Mouse (Mus musculus) limb, embryonic 15.5 days (tissue): ENCODE measurements at regions not wholly inside any gene's neighbourhood (a gene's known extent, or its start where the extent isn't known, plus 50 kb on each side); places are given as distances from the start of the nearest gene placed in this dataset.

ENCODE experiments used
- ATAC-seq: fragments of 200-750 bp; cut with Nextera tagmentation; 2 replicates; pipeline ENCODE4 v1.8.0; 2017; ENCODE audit warnings: low read depth, moderate TSS enrichment; ENCODE audit not compliant: insufficient number of reproducible peaks, low FRiP score, low TSS enrichment
- H3K27ac ChIP-seq: fragments of 300-500 bp; sonication (generic); 2 replicates; pipeline ENCODE4 v1.5.1; 2015; ENCODE audit warnings: moderate library complexity, mild to moderate bottlenecking, inconsistent platforms
- H3K27me3 ChIP-seq: fragments of 300-500 bp; sonication (generic); 2 replicates; pipeline ENCODE4 v1.6.1; 2015; ENCODE audit warnings: inconsistent platforms
- H3K36me3 ChIP-seq: fragments of 300-500 bp; sonication (generic); 2 replicates; pipeline ENCODE4 v1.6.1; 2015; ENCODE audit warnings: inconsistent platforms
- H3K4me1 ChIP-seq: fragments of 300-500 bp; sonication (generic); 2 replicates; pipeline ENCODE4 v1.6.1; 2015; ENCODE audit warnings: inconsistent platforms
- H3K4me2 ChIP-seq: fragments of 300-500 bp; sonication (generic); 2 replicates; pipeline ENCODE4 v1.6.1; 2015; ENCODE audit warnings: mild to moderate bottlenecking, inconsistent platforms
- H3K4me3 ChIP-seq: fragments of 300-500 bp; sonication (generic); 2 replicates; pipeline ENCODE4 v1.5.1; 2015; ENCODE audit warnings: mild to moderate bottlenecking, inconsistent platforms
- H3K9ac ChIP-seq: fragments of 300-500 bp; sonication (generic); 2 replicates; pipeline ENCODE4 v1.6.1; 2015; ENCODE audit warnings: inconsistent platforms
- H3K9me3 ChIP-seq: fragments of 300-500 bp; sonication (generic); 2 replicates; pipeline ENCODE4 v1.6.1; 2016; ENCODE audit warnings: inconsistent platforms
- WGBS: fragments of 180-500 bp; shearing (Covaris S2); methylation state at CpG from one replicate; pipeline ENCODE4 v1.1.7; 2015; 5-methylcytosine and 5-hydroxymethylcytosine counted together

DNA sequence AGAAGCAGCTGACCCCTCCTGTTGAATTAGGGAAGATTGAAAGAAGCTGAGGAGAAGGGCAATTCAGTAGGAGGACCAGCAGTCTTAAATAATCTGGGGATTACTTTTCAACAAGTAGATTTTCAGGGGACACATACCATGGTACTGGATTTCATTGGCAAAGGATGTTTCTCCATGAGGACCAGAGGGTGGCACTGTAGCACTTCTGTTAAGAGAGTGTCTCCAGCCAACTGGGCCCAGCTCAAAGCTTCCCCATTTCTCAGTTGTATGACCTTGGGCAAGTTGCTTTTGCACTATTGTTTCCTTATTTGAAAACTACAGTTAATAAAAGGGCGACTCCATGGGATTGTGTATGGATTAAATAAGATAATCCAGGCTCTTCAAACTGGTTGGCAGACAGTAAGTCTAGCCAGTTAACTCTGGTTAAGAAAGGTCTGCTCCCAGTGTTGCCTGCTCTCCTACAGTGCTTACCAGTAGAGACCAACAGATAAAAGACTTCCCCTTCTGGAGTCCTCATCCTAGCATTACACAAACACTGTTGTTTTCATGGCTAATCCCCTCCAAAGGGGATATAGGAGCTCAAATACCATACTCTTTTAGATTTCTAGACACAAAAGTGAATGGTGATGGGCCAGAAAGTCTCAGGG is 259.9 kb downstream of the Stim2 start:
- no peak for ATAC-seq
- Histone ChIP-seq H3K4me3 (no peak overlapping the region), H3K9ac (no peak overlapping the region), H3K27me3 (no peaks in the 10 kb centered on the region), H3K36me3 (no peaks in the 10 kb centered on the region), H3K27ac (no peak overlapping the region), H3K4me1 (no peaks in the 10 kb centered on the region), H3K4me2 (no peak overlapping the region), H3K9me3 (no peaks in the 10 kb centered on the region)
- 18% methylated on average over 1 of the region's 1 CpGs for WGBS

DNA sequence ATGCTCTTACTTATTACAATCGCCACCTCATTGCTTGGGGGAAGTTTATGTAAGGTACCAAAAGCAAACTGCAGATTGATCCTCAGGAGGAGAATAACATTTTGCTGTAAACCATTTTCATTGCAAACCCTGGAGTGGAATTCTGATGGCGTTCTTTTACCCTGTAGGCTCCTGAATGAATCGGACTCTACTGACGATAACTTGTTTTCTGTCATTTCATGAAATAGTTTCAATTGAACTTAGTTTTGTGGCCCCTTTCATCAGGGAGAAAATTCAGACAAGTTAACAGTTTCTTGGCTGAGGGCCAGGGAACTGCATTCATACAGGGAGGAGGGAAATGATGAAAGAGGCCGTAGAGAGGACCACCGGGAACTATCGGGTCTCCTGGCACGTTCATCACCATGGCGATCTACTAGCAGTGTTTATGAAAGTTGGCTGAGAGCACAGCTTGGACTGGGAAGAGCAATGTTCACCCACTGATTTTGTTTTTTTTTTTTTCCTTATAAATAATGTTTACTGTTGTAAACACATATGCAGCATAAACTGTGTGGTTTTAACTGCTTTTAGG is 266.7 kb downstream of the Stim2 start:
- 0 out of 2 replicates have a peak overlapping the region, but pooled peaks have one; percentile 3 for H3K4me2 ChIP-seq

DNA sequence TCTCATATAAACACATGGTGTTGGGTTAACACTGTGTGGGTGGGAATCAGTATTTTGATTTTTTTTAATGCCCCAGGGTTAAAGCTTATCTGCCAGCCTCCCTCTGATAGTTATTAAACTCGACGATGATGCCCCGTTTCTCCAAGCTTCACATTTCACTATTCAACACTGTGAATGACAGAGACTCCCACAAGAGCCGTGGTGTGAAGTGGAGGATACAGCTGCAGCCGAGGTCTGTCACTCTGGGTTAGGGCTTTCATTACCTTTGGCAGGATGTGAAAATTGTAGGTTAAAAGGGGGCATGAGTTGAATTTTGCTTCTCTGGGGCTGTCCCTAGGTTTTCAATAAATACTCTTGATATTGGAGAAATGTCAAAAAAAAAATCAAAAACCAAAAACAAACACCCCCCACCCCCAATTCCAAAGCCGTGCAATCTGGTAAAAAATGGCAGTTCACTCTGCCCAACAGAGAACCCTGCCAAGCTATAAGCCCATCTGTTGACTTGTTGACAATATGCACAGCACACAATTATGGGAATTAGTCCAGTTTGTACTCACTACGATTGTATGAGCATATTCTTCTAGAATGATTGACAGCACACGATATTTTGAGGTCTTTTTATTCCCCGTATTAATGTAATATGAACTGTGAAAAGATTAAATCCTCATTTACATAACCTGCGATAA is 269.7 kb downstream of the Stim2 start:
- H3K4me3 ChIP-seq: no peak overlapping the region
- H3K4me1 ChIP-seq: no peaks in the 10 kb centered on the region
- H3K27me3 ChIP-seq: no peaks in the 10 kb centered on the region
- no peak overlapping the region for H3K27ac ChIP-seq
- H3K36me3 ChIP-seq: no peaks in the 10 kb centered on the region
- no peaks in the 10 kb centered on the region for H3K9me3 ChIP-seq
- H3K4me2 ChIP-seq: no peak overlapping the region
- 68% methylated on average over 10 of the region's 10 CpGs for WGBS
- H3K9ac ChIP-seq: no peak overlapping the region
- no peak for ATAC-seq

More for the DNA sequence above, 266.7 kb downstream of the Stim2 start:
- no peaks in the 10 kb centered on the region for H3K4me1 ChIP-seq
- no peak overlapping the region for H3K9ac ChIP-seq
- WGBS: 14% methylated on average over 9 of the region's 9 CpGs
- no peak overlapping the region for H3K4me3 ChIP-seq
- no peak for ATAC-seq
- no peaks in the 10 kb centered on the region for H3K27me3 ChIP-seq
- no peaks in the 10 kb centered on the region for H3K9me3 ChIP-seq
- no peak overlapping the region for H3K27ac ChIP-seq
- H3K36me3 ChIP-seq: no peaks in the 10 kb centered on the region

DNA sequence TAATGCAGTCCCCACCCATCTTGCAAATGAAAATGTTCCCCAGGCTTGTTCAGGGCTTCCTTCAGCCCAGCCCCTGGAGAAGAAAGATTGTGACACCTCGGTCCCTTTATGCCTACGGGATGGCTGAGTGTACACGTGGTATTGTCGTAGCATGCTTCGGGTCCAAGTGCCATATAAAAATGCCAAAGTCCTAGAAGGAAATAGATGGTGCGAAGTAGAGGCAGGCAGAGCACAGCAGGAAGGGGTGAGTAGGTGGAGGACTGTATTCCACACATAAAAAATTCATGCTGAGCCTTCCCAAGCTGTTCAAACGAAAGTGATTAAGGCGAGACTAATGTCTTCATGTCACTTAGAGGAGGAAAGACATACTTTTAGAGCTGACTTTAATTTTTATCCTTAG is 281.1 kb downstream of the Stim2 start:
- H3K27me3 ChIP-seq: no peaks in the 10 kb centered on the region
- H3K4me1 ChIP-seq: no peaks in the 10 kb centered on the region
- no peaks in the 10 kb centered on the region for H3K9me3 ChIP-seq
- H3K9ac ChIP-seq: no peak overlapping the region
- H3K36me3 ChIP-seq: no peaks in the 10 kb centered on the region
- 23% methylated on average over 8 of the region's 8 CpGs for WGBS
- no peak overlapping the region for H3K27ac ChIP-seq
- H3K4me2 ChIP-seq: no peak overlapping the region
- no peak overlapping the region for H3K4me3 ChIP-seq
- no peak for ATAC-seq

DNA sequence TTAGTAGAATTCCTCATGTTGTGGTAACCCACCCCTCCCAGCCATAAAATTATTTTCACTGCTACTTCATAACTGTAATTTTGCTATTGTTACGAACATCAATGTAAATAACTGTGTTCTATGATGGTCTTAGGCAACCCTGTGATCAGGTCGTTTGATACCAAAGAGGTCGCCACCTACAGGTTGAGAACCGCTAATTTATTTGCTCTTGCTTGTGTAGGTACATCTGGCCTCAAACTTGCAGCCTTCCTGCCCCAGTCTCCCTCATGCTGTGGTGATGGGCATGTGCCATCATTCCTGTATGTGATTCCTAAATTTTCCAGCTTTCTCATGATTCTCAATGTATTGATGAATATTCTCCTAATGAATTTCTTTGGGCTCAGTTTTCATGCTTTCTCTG is 282.4 kb downstream of the Stim2 start:
- H3K4me2 ChIP-seq: no peak overlapping the region
- H3K27me3 ChIP-seq: no peaks in the 10 kb centered on the region
- H3K9ac ChIP-seq: no peak overlapping the region
- no peak overlapping the region for H3K27ac ChIP-seq
- 41% methylated on average over 4 of the region's 4 CpGs for WGBS
- no peaks in the 10 kb centered on the region for H3K36me3 ChIP-seq
- H3K9me3 ChIP-seq: no peaks in the 10 kb centered on the region
- no peak for ATAC-seq
- H3K4me1 ChIP-seq: no peaks in the 10 kb centered on the region
- no peak overlapping the region for H3K4me3 ChIP-seq

DNA sequence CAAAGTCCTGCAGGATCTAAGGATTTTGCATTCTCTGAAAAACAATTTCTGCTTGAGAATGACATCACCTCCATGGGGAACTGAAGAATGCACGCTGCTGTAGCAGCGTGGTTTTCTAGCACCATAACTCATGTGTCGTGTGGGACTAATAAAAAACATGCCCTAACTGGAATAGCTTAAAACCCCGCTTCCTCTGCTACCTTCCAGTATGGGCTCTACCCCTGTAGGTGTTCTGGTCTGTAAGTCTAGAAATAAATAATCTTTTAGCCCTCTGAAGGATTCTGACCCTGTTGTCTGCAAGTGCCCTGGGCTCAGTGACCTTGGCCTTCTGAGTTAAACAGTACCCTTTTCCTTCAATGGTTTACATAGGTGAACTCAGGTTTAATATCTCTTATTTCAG is 282.8 kb downstream of the Stim2 start:
- ATAC-seq: no peak
- WGBS: 10% methylated on average over 4 of the region's 4 CpGs
- Histone ChIP-seq H3K4me2 (no peak overlapping the region), H3K9me3 (no peaks in the 10 kb centered on the region), H3K4me3 (no peak overlapping the region), H3K9ac (no peak overlapping the region), H3K4me1 (no peaks in the 10 kb centered on the region), H3K27ac (no peak overlapping the region), H3K27me3 (no peaks in the 10 kb centered on the region), H3K36me3 (no peaks in the 10 kb centered on the region)

DNA sequence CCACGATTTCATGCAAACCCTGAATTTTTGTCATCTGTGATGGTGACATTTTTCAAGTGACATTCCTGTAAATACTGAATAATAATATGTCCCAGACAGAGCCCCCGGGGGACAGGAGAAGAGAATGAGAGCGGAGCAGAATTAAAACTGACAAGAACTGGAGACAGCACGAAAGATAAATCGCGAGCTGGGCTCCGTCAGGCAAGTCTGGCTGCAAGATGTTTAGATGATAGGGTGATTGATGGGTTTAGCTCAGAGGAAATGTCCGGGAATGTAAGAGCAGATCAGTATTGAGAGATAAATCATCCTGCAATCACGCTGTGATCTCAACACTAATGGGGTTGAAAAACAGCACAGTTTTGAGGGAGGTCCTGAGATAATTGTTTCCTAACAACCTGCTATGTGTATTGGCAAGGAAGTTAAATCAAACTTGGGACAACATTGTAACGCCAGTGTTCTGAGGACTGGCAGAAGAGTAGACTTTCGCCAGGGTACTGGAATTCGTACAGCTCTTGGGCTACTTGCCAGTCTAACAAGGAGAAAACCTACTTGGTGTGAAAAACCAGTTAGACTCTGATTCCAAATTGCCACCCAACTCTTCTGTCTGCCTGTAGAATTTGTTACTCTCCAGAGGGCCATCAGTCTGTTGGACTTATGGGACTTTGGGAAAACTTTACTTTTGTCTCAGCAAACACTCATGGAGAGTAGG is 292.2 kb downstream of the Stim2 start:
- Histone ChIP-seq H3K4me2 (no peak overlapping the region), H3K4me1 (no peaks in the 10 kb centered on the region), H3K4me3 (no peak overlapping the region), H3K9ac (no peak overlapping the region), H3K36me3 (no peaks in the 10 kb centered on the region), H3K27me3 (0 out of 2 replicates have a peak, but pooled peaks cover 3% of the 10 kb centered on the region), H3K9me3 (no peaks in the 10 kb centered on the region), H3K27ac (no peak overlapping the region)
- 24% methylated on average over 12 of the region's 12 CpGs for WGBS
- no peak for ATAC-seq

DNA sequence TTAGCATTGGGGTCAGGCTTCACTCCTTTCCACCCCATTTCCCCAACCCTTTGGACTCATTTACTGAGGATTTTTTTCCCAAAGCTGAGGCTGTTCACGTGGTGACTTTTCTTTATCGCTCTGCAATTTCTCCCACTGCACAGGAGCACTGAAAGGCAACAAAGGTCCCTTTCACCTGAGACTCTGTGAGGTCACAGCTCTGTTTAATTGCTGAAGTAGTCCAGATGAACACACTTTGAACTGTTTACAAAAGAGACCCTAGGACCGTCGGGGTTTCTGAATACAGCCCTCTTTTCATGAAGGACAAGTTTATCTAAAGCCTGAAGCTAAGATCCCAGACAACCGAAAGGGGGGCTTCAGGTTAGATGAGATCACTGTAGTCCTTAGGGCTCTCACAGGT is 293.6 kb downstream of the Stim2 start:
- Histone ChIP-seq H3K27me3 (0 out of 2 replicates have a peak, but pooled peaks cover 3% of the 10 kb centered on the region), H3K4me3 (no peak overlapping the region), H3K36me3 (no peaks in the 10 kb centered on the region), H3K27ac (no peak overlapping the region), H3K9ac (no peak overlapping the region), H3K4me2 (no peak overlapping the region), H3K9me3 (no peaks in the 10 kb centered on the region), H3K4me1 (no peaks in the 10 kb centered on the region)
- 42% methylated on average over 5 of the region's 5 CpGs for WGBS
- no peak for ATAC-seq

DNA sequence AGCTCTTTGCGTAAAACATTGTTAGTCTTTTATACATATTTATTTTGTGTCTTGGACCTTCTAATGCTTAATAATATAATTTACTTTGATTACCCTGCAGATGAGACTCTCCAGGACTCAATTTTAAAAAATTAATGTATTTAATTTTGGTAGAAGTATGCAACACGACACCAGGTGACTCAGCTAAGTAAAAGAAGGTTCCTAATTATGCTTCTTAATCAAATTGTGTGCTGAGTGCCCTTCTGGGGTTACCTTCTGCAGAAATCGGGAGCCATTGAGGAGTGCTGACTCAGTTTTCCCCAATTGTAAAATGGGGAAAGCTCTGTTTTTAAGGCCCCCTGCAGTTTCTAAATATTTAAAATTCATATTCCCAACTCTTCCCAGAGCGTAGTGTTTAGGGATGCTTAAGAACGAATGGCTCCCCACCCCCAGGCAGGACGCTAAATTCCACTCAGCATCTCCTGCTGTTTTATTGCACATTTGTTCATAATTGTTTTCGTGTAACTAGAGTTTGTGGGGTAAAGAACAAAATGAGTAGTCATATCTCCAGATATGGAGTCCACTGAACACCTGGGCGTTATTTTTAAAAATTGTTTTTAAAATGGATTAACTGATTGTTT is 315.5 kb downstream of the Stim2 start:
- WGBS: 45% methylated on average over 8 of the region's 8 CpGs
- Histone ChIP-seq H3K4me3 (no peak overlapping the region), H3K27ac (no peak overlapping the region), H3K4me1 (no peaks in the 10 kb centered on the region), H3K27me3 (no peaks in the 10 kb centered on the region), H3K9ac (no peak overlapping the region), H3K4me2 (no peak overlapping the region), H3K36me3 (no peaks in the 10 kb centered on the region), H3K9me3 (no peaks in the 10 kb centered on the region)
- no peak for ATAC-seq

DNA sequence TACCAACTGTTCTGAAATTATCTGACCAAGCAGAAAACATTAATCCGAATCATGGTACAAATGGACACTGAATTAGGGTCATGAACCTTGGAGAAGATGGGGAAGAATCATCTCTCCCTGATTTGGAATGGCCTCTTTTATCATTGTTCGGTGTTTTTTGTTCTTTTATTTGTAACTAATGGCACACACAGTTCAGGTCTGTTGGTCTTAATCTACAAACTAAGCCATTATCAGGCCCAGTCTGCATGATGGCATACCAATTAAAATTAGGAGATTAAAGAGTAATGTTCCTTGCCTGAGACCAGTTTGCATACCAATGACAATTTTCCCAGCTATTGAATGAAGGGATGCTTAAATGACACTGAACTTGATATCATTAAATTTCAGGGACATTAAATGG is 332.1 kb downstream of the Stim2 start:
- H3K4me2 ChIP-seq: no peak overlapping the region
- no peaks in the 10 kb centered on the region for H3K27me3 ChIP-seq
- no peaks in the 10 kb centered on the region for H3K4me1 ChIP-seq
- WGBS: 94% methylated on average over 2 of the region's 2 CpGs
- H3K4me3 ChIP-seq: no peak overlapping the region
- no peak for ATAC-seq
- no peaks in the 10 kb centered on the region for H3K36me3 ChIP-seq
- H3K27ac ChIP-seq: no peak overlapping the region
- H3K9me3 ChIP-seq: no peaks in the 10 kb centered on the region
- no peak overlapping the region for H3K9ac ChIP-seq

DNA sequence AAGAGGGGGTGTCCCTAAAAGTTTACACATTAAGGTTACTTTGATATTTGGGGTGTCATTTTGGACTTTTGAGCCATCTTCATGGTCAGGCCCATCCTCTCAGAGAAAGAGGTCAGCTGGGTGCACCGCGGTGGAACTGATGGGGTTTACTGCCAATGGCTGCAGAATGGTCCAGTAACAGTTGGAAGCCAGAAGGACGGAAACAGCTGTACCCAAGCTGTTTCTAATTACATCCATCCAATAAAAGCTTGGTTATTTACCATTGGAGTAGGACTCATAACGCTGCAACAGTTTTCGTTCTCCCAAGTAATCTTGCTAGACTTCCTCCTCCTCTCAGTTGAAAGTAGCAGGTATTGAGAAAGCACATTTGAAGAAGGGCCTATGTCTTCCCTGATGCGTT is 344.7 kb downstream of the Stim2 start:
- Histone ChIP-seq H3K27ac (no peak overlapping the region), H3K9me3 (no peaks in the 10 kb centered on the region), H3K9ac (no peak overlapping the region), H3K27me3 (no peaks in the 10 kb centered on the region), H3K4me1 (peaks cover 7% of the 10 kb centered on the region; the same call in 1 of the 2 replicates), H3K4me2 (no peak overlapping the region), H3K4me3 (no peak overlapping the region), H3K36me3 (no peaks in the 10 kb centered on the region)
- WGBS: 29% methylated on average over 6 of the region's 6 CpGs
- ATAC-seq: 0 out of 2 replicates have a peak, but pooled peaks have one; percentile 48
